Mouse (Mus musculus) lung, embryonic 16.5 days (tissue): Measurements from ENCODE around the gene Map3k21. TPM values are rescaled to one million over a fixed set of nuclear protein-coding genes. Genes with fewer than 3 reads are reported as not detected.

Source experiments
- ATAC-seq: fragments of 200-750 bp; cut with Nextera tagmentation; 2 replicates; pipeline ENCODE4 v1.8.0; 2017; ENCODE audit warnings: low read depth, mild to moderate bottlenecking, moderate library complexity
- H3K27ac ChIP-seq: fragments of 300-500 bp; sonication (generic); 2 replicates; pipeline ENCODE4 v1.5.1; 2014; ENCODE audit warnings: mild to moderate bottlenecking, control low read depth, low read length
- H3K27me3 ChIP-seq: fragments of 300-500 bp; sonication (generic); 2 replicates; pipeline ENCODE4 v1.6.1; 2014; ENCODE audit warnings: low read depth, low read length, mixed read lengths; ENCODE audit not compliant: control insufficient read depth, insufficient read depth
- H3K36me3 ChIP-seq: fragments of 300-500 bp; sonication (generic); 2 replicates; pipeline ENCODE4 v1.6.1; 2014; ENCODE audit warnings: low read length; ENCODE audit not compliant: control insufficient read depth, insufficient read depth
- H3K4me1 ChIP-seq: fragments of 300-500 bp; sonication (generic); replicated peaks from 2 replicates; pipeline ENCODE4 v1.6.1; 2014; ENCODE audit warnings: low read length, mixed read lengths; ENCODE audit not compliant: control insufficient read depth, insufficient read depth
- H3K4me2 ChIP-seq: fragments of 300-500 bp; sonication (generic); 2 replicates; pipeline ENCODE4 v1.6.1; 2014; ENCODE audit warnings: low read depth, low read length, control low read depth
- H3K4me3 ChIP-seq: fragments of 300-500 bp; sonication (generic); 2 replicates; pipeline ENCODE4 v1.5.1; 2014; ENCODE audit warnings: mild to moderate bottlenecking, low read length, control low read depth
- H3K9ac ChIP-seq: fragments of 300-500 bp; sonication (generic); 2 replicates; pipeline ENCODE4 v1.6.1; 2014; ENCODE audit warnings: low read length, control low read depth
- H3K9me3 ChIP-seq: fragments of 300-500 bp; sonication (generic); 2 replicates; pipeline ENCODE4 v1.6.1; 2016; ENCODE audit warnings: low read length; ENCODE audit not compliant: control insufficient read depth
- WGBS: fragments of 180-500 bp; shearing (Covaris S2); extraction: QIAGEN DNeasy Blood & Tissue Kit; methylation state at CpG from one replicate; pipeline ENCODE4 v1.1.7; 2014; 5-methylcytosine and 5-hydroxymethylcytosine counted together
- polyA plus RNA-seq: library from polyadenylated mRNA; unstranded; fragments of >200 nt; fragmentation: Nextera tagmentation; extraction: Ambion mirVana; gene quantifications from 2 replicates; pipeline ENCODE4 v1.2.1, GENCODE M21; 2015

Map3k21 gene
- polyA plus RNA-seq, 1 experiment from 2014 or later: 2.2 TPM

DNA sequence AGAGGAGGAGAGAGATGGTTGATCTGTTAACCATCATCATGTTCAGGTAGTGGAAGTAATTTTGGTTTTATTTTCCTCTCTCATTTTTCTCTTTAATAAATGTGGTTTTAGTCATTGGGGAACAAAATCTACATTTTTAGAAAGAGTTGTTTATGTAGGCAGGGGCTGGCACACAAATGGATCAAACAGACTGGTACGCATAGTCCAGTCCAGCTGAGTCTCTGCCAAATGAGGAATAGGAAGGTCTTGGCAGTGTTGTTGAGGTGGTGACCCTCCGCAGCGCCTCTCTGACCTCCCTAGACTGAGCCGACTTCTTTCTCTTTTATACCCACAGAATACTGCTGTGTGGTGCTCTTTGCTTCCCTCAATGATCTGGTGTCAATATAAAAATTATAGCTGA lies 65.7 kb downstream of the Map3k21 start:
- H3K4me1 ChIP-seq: no peaks in the 10 kb centered on the region
- no peaks in the 10 kb centered on the region for H3K36me3 ChIP-seq
- no peak for ATAC-seq
- 71% methylated on average over 4 of the region's 4 CpGs for WGBS
- H3K27me3 ChIP-seq: no peaks in the 10 kb centered on the region
- H3K9ac ChIP-seq: no peak overlapping the region
- H3K9me3 ChIP-seq: no peaks in the 10 kb centered on the region
- no peak overlapping the region for H3K27ac ChIP-seq
- H3K4me2 ChIP-seq: no peak overlapping the region
- H3K4me3 ChIP-seq: no peak overlapping the region

- Histone ChIP-seq H3K36me3 (no peaks in the 10 kb centered on the region), H3K4me3 (no peak overlapping the region), H3K4me2 (no peak overlapping the region), H3K9ac (no peak overlapping the region), H3K27ac (no peak overlapping the region), H3K4me1 (no peaks in the 10 kb centered on the region), H3K27me3 (no peaks in the 10 kb centered on the region), H3K9me3 (no peaks in the 10 kb centered on the region)
- ATAC-seq: no peak
- WGBS: 16% methylated on average over 6 of the region's 6 CpGs
Measured at GRCm38 (mm10) chr8:125980826-125981225, 70.6 kb downstream of the Map3k21 start.

DNA sequence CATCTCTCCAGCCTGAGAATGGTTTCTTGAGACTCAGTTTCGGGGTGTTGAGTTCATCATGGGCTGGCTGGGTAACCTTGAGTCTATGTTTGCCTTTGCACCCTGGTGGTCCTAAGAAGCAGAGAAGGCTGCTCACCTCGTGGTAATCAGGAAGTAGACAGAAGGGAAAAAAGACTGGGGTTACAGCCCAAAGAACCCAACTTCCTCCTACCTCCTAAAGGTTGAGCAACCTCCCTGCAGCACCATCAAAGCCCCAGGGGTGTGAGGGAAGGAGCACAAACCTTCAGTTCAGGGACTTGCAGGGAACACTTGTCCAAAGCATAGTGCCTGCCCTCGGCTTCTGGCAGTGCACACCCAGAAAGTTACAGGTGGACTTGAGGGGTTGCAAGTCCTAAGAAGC lies 73.3 kb downstream of the Map3k21 start:
- WGBS: 53% methylated on average over 3 of the region's 3 CpGs
- ATAC-seq: no peak
- Histone ChIP-seq H3K4me2 (no peak overlapping the region), H3K36me3 (no peaks in the 10 kb centered on the region), H3K9me3 (no peaks in the 10 kb centered on the region), H3K9ac (no peak overlapping the region), H3K27me3 (no peaks in the 10 kb centered on the region), H3K4me1 (peaks cover 5% of the 10 kb centered on the region), H3K4me3 (no peak overlapping the region), H3K27ac (no peak overlapping the region)

DNA sequence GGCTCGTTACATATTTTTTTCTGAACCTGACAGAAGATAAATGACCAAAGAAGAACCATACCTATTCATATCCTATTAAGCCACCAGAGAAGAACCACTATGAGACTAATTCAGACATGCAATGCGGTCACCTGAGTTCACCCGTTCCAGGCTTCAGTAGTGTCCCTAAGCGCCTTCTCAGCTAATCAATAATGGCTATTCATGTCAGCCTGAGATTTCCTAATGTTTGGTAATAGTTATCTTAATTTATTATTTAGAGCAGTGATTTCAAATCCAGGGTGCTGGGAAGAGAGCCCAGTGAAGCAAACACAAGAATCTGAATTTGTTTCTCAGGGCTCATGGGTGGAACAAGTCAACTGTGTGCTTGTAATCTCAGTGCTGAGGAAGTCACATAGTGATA lies 73.9 kb downstream of the Map3k21 start:
- Histone ChIP-seq H3K27ac (no peak overlapping the region), H3K4me2 (no peak overlapping the region), H3K9ac (no peak overlapping the region), H3K9me3 (no peaks in the 10 kb centered on the region), H3K4me3 (no peak overlapping the region), H3K27me3 (no peaks in the 10 kb centered on the region), H3K4me1 (peaks cover 5% of the 10 kb centered on the region), H3K36me3 (no peaks in the 10 kb centered on the region)
- 77% methylated on average over 4 of the region's 4 CpGs for WGBS
- ATAC-seq: no peak

DNA sequence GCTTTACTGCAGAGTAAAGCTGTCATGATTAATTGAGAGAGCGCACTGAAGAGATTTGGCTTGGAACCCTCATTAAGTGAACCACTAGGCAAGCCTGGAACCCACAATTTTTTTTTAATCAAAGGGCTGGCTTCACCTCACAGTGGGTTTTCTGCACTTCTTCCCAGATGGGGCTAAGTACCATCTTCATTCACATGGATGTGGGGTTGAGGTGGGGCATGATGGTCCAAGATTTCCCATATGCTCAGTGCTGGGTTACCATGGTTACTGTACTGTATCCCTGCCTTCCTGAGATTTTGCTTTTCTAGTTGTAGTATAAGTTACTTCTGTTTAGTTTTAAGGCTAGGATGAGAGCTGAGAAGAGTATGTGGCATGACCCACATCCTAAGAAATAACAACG lies 75.1 kb downstream of the Map3k21 start:
- 90% methylated on average over 2 of the region's 2 CpGs for WGBS
- Histone ChIP-seq H3K9me3 (no peaks in the 10 kb centered on the region), H3K4me1 (peaks cover 5% of the 10 kb centered on the region), H3K4me3 (no peak overlapping the region), H3K4me2 (no peak overlapping the region), H3K27me3 (no peaks in the 10 kb centered on the region), H3K27ac (no peak overlapping the region), H3K36me3 (no peaks in the 10 kb centered on the region), H3K9ac (no peak overlapping the region)
- no peak for ATAC-seq

DNA sequence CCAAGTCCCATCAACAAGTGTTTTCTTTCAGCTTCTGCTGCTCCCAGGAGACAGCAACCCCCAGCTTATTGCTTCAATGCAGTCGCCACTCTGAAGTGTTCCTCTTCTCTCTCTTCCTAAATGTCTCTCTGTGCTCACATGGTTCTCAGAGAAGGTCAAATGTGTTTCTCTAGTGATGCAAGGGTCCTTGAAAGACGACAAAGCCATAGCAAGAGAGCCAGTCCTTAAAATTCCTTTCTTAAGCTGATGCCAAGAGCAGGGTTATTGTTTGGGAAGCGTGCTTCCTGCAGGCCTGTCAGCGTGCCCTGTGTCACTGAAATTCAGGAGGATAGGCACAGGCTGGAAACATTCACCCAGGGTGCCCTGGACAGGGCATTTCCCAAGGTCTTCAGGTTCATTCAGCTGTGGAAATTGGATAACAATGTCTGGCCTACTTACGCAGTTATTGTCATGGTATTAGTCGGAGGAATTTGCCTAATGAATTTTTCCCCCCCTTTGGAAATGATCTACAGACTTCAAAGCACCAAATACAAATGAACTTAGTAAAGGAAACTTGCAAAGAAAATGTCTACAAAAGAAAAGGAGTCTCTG lies 76.8 kb downstream of the Map3k21 start:
- peak; percentile 36; the same call in 1 of the 2 replicates for ATAC-seq
- no peak overlapping the region for H3K4me3 ChIP-seq
- WGBS: 43% methylated on average over 6 of the region's 6 CpGs
- no peak overlapping the region for H3K9ac ChIP-seq
- H3K36me3 ChIP-seq: no peaks in the 10 kb centered on the region
- no peaks in the 10 kb centered on the region for H3K9me3 ChIP-seq
- no peak overlapping the region for H3K4me2 ChIP-seq
- no peak overlapping the region for H3K27ac ChIP-seq
- no peaks in the 10 kb centered on the region for H3K27me3 ChIP-seq
- H3K4me1 ChIP-seq: peaks cover 5% of the 10 kb centered on the region

- Histone ChIP-seq H3K27me3 (no peaks in the 10 kb centered on the region), H3K9ac (no peak overlapping the region), H3K4me2 (no peak overlapping the region), H3K9me3 (no peaks in the 10 kb centered on the region), H3K36me3 (no peaks in the 10 kb centered on the region), H3K4me1 (peaks cover 5% of the 10 kb centered on the region), H3K4me3 (no peak overlapping the region), H3K27ac (no peak overlapping the region)
- WGBS: 26% methylated on average over 2 of the region's 2 CpGs
- no peak for ATAC-seq
Measured at GRCm38 (mm10) chr8:125987996-125988395, 77.7 kb downstream of the Map3k21 start.

DNA sequence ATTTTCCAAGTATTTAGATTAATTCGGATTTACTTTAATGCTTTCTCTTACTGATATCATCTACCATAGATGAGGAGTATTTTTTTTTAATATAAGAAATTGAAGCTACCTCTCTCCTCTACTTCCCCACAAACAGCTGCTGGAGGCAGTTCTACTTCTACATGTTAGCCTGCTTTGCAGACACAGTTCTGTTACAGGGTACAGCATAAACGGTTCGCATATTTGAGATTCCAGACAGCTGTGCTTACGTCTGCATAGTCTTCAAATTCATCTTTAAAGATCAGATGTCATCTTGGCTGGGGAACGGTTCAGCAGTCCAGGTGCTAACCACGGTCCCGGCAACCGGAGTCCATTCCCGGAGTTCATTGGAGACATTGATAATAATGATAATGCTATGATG lies 83.4 kb downstream of the Map3k21 start:
- no peak for ATAC-seq

GRCm38 (mm10) chr8:125995101-125995986 lies 85.1 kb downstream of the Map3k21 start, which contains the start of gene Kcnk1:
TSS of gene Kcnk1 (plus strand) at chr8:125995170.
- peak; percentile 85 for ATAC-seq
- under 1% methylated on average over 64 of the region's 73 CpGs for WGBS
- peak within 1 kb of the TSS; percentile 68 for H3K9ac ChIP-seq
- H3K4me3 ChIP-seq: peak within 1 kb of the TSS; percentile 60
- H3K27me3 ChIP-seq: peaks cover 23% of the 10 kb centered on the region
- no peaks in the 10 kb centered on the region for H3K36me3 ChIP-seq
- H3K4me2 ChIP-seq: peak within 1 kb of the TSS; percentile 67
- H3K4me1 ChIP-seq: peaks cover 4% of the 10 kb centered on the region
- peak within 1 kb of the TSS; percentile 76 for H3K27ac ChIP-seq
- no peaks in the 10 kb centered on the region for H3K9me3 ChIP-seq

More for the DNA sequence above, 83.4 kb downstream of the Map3k21 start:
- Histone ChIP-seq H3K4me3 (no peak overlapping the region), H3K4me2 (no peak overlapping the region), H3K9me3 (no peaks in the 10 kb centered on the region), H3K27ac (no peak overlapping the region), H3K4me1 (peaks cover 4% of the 10 kb centered on the region), H3K36me3 (no peaks in the 10 kb centered on the region), H3K27me3 (peaks cover 23% of the 10 kb centered on the region), H3K9ac (no peak overlapping the region)
- WGBS: 29% methylated on average over 9 of the region's 9 CpGs
